Mouse (Mus musculus): ENCODE measurements around the gene Selenov. TPM values are rescaled to one million over a fixed set of nuclear protein-coding genes. Genes with fewer than 3 reads are reported as not detected.

The Selenov gene
- polyA plus RNA-seq (2014; fragmentation: Illumina TruSeq; extraction: RNeasy Lipid Tissue Mini Kit (QIAGEN cat#74804); ENCODE audit: insufficient read depth, low read depth, low replicate concordance) = not detected

DNA sequence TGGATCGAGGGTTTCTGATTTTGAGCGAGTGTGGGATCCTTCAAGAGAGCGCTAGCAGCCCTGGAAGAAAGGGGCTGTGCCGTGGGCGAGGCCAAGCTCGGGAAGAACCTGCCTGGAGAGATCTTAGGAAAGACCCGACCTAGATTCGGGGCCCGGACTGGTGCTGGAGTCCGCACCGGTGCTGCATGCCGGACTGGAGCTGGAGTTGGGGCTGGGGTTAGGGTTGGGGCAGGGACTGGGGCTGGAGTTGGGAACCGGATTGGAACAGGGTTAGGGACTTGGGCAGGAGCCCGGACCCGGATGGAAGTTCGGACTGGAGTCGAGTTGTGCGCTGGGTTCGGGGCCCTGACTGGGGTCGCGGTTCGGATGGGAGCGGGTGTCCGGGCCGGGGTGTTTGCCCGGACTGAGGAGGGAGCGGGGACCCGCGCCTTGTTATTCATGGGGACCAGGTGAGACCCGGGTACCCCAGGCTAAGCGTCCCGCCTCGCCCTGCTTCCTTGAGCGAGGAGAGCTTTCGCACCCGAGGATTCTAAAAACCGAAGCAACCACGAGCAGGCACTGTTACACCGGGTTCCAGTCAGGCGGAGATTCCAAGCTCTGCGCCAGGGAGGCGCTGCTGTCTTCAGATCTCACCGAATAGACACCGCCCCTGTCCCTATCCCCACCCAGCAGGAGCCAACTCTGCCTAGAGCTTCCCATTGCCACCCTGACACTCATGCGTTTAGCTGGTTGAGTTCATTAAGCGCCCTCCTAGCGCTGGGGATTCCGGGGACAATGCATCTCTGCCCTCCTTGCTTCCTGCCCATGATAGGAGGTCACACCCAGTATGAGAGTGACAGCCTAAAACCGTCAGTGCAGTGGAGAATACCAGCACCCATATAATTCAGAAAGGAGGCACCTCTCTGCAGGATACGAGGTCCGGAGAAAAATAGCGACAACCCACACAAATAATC is at the start of gene Selenov:
Gene Selenov, minus strand, starts transcription at position 549 of the 953 bp plus-strand sequence.

DNA sequence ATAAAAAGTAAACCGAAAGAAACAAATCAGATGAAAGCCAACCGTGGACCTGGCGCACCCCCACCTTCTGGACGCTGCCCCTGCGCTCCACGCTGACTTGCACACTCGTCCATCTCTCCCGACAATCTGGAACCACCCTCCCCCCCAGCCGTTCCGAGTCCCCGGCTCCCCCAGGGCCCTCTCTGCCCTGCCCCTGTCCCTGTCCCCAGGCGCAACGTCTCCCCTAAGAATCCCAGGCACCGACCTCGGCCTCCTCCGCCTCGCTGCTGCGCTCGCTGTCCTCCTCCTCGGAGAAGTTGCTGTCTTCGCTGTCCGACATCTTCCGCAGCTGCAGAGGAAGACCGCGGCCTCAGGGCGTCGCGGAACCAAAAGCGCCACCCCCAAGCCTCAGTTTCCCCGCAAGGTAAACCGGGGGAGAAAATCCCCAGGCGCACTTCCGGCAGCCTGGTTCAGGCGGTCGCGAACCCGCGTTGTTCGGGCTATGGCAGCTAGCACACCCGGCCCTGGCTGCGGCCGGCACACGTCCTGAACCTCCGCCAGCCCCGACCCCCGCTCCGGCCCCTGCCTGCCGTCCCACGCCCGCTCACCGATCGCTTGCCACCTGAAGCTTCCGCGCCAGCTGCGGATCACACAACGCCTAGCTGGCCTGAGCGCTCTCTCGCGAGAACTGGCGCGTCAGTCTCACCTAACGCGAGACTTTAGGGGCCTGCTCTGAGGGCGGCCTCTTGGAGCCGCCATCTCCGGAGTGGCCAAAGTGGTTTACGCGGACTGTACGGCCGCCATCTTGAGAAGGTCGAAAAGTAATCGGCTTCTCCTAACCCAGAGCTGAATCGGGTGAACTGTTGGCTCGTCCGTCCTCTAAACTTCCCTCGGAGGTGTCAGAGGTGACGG is 47.4 kb upstream of the Selenov start, which contains the start of gene Supt5:
Gene Supt5, minus strand, starts transcription at position 639 of the 891 bp plus-strand sequence.

DNA sequence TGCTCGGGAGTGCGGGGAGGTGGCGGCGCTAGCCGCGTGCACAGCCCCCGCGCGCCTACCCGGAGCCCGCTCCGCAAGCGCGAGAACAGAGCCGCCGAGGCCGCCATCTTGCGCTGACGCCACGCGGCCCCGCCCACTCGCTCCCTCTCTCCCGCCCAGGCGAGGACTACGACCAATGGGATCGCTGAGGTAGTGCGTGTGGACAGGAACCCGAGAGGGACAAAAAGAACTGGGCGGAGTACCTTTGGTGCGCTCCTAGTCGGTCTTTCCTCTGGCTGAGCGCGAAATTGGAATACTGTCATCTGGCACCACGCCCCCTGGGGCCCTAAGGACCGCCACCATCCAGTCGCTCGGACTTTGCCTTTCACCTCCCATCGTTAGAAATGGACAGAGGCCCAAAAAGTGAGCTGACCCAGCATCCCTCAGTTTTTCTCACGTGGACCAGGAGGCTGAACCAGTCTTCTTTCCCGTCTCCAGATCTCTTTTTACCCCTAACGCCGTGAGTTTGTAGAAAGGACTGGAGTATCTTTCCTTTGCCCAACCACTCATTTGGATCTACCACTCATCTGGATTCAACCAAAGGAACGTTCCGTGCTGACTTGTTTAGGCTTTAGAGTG is 21.0 kb upstream of the Selenov start, which contains the start of gene Timm50:
Gene Timm50, minus strand, starts transcription at position 147 of the 618 bp plus-strand sequence.

DNA sequence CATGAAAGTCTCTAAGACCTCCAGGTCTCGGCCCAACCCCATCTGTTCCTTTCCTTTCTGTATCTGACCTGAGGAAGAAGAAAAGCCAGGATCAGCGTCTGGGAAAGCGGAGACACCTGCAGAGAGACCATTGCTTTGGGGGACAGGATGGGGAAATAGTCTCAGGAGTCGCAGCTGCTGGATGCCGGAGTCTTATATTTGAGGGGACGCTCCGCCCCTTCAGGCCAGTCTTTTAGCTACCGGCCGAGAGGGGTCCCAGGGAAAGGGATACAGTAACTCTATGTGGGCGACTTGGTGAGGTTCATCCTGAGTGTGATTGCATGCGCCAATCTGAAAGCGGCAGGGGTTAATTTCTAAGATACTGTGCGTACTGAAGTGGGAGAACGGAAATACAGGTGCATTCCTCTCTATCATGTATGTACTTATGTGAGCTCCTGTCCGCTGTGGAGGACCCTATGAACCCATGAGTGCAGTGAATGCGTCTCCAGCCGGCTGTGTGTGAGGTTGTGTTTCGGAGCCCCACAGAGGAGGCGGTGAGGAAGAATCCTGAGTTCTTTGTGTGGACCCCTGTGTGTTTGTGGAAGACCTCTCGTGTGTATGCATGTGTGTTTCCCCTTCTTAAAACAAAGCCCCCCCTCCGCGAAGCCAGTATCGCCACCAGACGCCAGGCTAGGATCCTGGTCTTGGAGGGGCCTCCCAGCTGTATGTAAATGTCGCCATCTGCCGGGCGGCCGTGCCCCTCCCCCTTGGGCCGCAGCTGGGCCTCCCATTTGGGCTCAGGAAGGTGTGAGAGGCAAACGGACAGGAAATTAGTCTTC is 10.8 kb upstream of the Selenov start, which contains the start of gene Dll3:
Gene Dll3, minus strand, starts transcription at position 623 of the 818 bp plus-strand sequence.

DNA sequence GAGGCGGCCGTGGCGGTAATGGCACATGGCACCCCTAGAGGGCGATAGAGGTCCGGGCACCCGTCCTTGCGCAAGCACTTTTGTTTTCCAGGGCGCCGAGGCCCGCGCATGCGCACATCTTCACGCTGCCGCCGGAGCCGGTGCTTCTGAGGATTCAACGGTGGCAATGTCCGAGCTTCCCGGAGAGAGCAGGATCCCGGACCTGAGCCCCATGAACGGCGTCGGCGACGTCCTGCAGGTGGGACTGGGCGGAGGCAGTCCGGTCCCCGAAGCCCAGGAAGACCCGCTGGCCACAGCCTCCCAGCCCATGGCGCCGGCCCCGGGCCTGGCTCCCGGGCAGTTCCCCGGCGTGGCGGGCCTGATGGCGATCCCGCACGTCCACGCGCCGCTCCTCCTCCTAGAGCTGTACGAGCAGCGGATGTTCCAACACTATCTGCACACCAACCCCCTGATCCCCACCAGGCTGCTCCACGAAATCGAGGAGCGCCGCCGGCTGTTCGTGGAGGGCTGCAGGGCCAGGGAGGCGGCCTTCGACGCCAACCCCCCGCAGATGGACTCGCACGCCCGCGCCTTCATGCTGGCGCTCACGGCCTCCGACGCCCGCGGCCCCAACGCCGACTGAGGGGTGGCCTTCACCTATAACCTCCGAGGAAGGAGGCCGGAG is 13.2 kb downstream of the Selenov start, which contains the start of gene Eid2b:
Gene Eid2b, plus strand, starts transcription at position 125 of the 664 bp plus-strand sequence.

DNA sequence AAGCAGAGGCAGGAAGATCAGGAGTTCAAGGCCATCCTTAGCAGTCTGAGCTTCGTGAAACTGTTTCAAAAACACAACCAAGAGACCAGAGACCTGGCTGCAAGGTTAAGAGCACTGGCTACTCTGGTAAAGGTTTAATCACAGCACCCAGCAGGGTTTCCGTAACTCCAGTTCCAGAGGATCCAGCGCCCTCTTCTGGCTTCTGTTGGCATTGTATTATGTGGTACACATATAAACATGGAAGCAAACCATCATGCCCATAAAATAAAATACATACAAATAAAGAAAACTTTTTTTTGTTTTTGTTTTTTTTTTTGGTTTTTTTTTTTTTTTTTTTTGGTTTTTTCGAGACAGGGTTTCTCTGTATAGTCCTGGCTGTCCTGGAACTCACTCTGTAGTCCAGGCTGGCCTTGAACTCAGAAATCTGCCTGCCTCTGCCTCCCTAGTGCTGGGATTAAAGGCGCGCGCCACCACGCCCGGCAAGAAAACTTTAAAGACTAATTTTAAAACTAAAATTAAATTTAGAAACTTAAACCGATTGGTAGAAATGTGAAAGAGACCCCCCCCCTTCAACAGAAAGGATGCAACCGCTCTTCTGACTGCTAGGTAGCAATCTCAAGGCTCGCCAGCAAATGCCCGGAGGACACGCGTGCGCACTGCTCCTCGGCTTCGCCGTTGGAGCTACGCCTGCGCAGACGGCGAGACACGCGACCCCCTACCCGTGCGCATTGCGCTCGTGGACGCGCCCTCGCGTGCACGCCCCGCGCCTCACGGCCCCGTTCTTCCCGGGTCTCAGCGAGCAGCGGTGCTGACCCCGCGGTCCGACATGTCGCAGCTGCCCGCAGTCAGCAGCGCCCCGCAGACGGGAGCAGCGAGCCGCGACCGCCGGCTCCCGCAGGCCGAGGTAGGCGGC is 23.6 kb downstream of the Selenov start, which contains the start of gene Eid2:
Gene Eid2, plus strand, starts transcription at position 753 of the 913 bp plus-strand sequence.

Other genes with a start within 250 kb of the Selenov start
- 88.0 TPM for gene Psmc4, start 241.1 kb downstream of the Selenov start, polyA plus RNA-seq (2014; fragmentation: Illumina TruSeq; extraction: RNeasy Lipid Tissue Mini Kit (QIAGEN cat#74804); ENCODE audit: insufficient read depth, low read depth, low replicate concordance)
- 4.1 TPM for gene Fcgbp, start 219.9 kb downstream of the Selenov start, polyA plus RNA-seq (2014; fragmentation: Illumina TruSeq; extraction: RNeasy Lipid Tissue Mini Kit (QIAGEN cat#74804); ENCODE audit: insufficient read depth, low read depth, low replicate concordance)
- gene 9530053A07Rik, start 161.7 kb downstream of the Selenov start, polyA plus RNA-seq (2014; fragmentation: Illumina TruSeq; extraction: RNeasy Lipid Tissue Mini Kit (QIAGEN cat#74804); ENCODE audit: insufficient read depth, low read depth, low replicate concordance) = 0.51 TPM
- 63.8 TPM for gene Fbl, start 121.5 kb downstream of the Selenov start, polyA plus RNA-seq (2014; fragmentation: Illumina TruSeq; extraction: RNeasy Lipid Tissue Mini Kit (QIAGEN cat#74804); ENCODE audit: insufficient read depth, low read depth, low replicate concordance)
- 9.0 TPM for gene Dyrk1b, start 111.7 kb downstream of the Selenov start, polyA plus RNA-seq (2014; fragmentation: Illumina TruSeq; extraction: RNeasy Lipid Tissue Mini Kit (QIAGEN cat#74804); ENCODE audit: insufficient read depth, low read depth, low replicate concordance)
- gene Eid2, start 23.3 kb downstream of the Selenov start, polyA plus RNA-seq (2014; fragmentation: Illumina TruSeq; extraction: RNeasy Lipid Tissue Mini Kit (QIAGEN cat#74804); ENCODE audit: insufficient read depth, low read depth, low replicate concordance) = 7.7 TPM
- 7.7 TPM for gene Eid2b, start 13.4 kb downstream of the Selenov start, polyA plus RNA-seq (2014; fragmentation: Illumina TruSeq; extraction: RNeasy Lipid Tissue Mini Kit (QIAGEN cat#74804); ENCODE audit: insufficient read depth, low read depth, low replicate concordance)
- not detected for gene Dll3, start 11.1 kb upstream of the Selenov start, polyA plus RNA-seq (2014; fragmentation: Illumina TruSeq; extraction: RNeasy Lipid Tissue Mini Kit (QIAGEN cat#74804); ENCODE audit: insufficient read depth, low read depth, low replicate concordance)
- 32.3 TPM for gene Timm50, start 20.9 kb upstream of the Selenov start, polyA plus RNA-seq (2014; fragmentation: Illumina TruSeq; extraction: RNeasy Lipid Tissue Mini Kit (QIAGEN cat#74804); ENCODE audit: insufficient read depth, low read depth, low replicate concordance)
- 34.2 TPM for gene Supt5, start 47.6 kb upstream of the Selenov start, polyA plus RNA-seq (2014; fragmentation: Illumina TruSeq; extraction: RNeasy Lipid Tissue Mini Kit (QIAGEN cat#74804); ENCODE audit: insufficient read depth, low read depth, low replicate concordance)
- gene Rps16, start 59.5 kb upstream of the Selenov start, polyA plus RNA-seq (2014; fragmentation: Illumina TruSeq; extraction: RNeasy Lipid Tissue Mini Kit (QIAGEN cat#74804); ENCODE audit: insufficient read depth, low read depth, low replicate concordance) = 1,955 TPM
- 9.7 TPM for gene Plekhg2, start 81.4 kb upstream of the Selenov start, polyA plus RNA-seq (2014; fragmentation: Illumina TruSeq; extraction: RNeasy Lipid Tissue Mini Kit (QIAGEN cat#74804); ENCODE audit: insufficient read depth, low read depth, low replicate concordance)
- gene Zfp36, start 89.1 kb upstream of the Selenov start, polyA plus RNA-seq (2014; fragmentation: Illumina TruSeq; extraction: RNeasy Lipid Tissue Mini Kit (QIAGEN cat#74804); ENCODE audit: insufficient read depth, low read depth, low replicate concordance) = 49.5 TPM
- gene Med29, start 101.5 kb upstream of the Selenov start, polyA plus RNA-seq (2014; fragmentation: Illumina TruSeq; extraction: RNeasy Lipid Tissue Mini Kit (QIAGEN cat#74804); ENCODE audit: insufficient read depth, low read depth, low replicate concordance) = 23.3 TPM
- gene Paf1, start 101.8 kb upstream of the Selenov start, polyA plus RNA-seq (2014; fragmentation: Illumina TruSeq; extraction: RNeasy Lipid Tissue Mini Kit (QIAGEN cat#74804); ENCODE audit: insufficient read depth, low read depth, low replicate concordance) = 56.4 TPM
- 140 TPM for gene Gmfg, start 146.3 kb upstream of the Selenov start, polyA plus RNA-seq (2014; fragmentation: Illumina TruSeq; extraction: RNeasy Lipid Tissue Mini Kit (QIAGEN cat#74804); ENCODE audit: insufficient read depth, low read depth, low replicate concordance)
- gene Lrfn1, start 160.8 kb upstream of the Selenov start, polyA plus RNA-seq (2014; fragmentation: Illumina TruSeq; extraction: RNeasy Lipid Tissue Mini Kit (QIAGEN cat#74804); ENCODE audit: insufficient read depth, low read depth, low replicate concordance) = 0.81 TPM
- gene Ifnl2, start 219.3 kb upstream of the Selenov start, polyA plus RNA-seq (2014; fragmentation: Illumina TruSeq; extraction: RNeasy Lipid Tissue Mini Kit (QIAGEN cat#74804); ENCODE audit: insufficient read depth, low read depth, low replicate concordance) = not detected
- not detected for gene Ifnl3, start 231.7 kb upstream of the Selenov start, polyA plus RNA-seq (2014; fragmentation: Illumina TruSeq; extraction: RNeasy Lipid Tissue Mini Kit (QIAGEN cat#74804); ENCODE audit: insufficient read depth, low read depth, low replicate concordance)
- not detected for gene Sycn, start 249.7 kb upstream of the Selenov start, polyA plus RNA-seq (2014; fragmentation: Illumina TruSeq; extraction: RNeasy Lipid Tissue Mini Kit (QIAGEN cat#74804); ENCODE audit: insufficient read depth, low read depth, low replicate concordance)